Mouse (Mus musculus) forebrain, embryonic 14.5 days (tissue): ENCODE results near the gene Tmf1. TPM values are rescaled to one million over a fixed set of nuclear protein-coding genes. Genes with fewer than 3 reads are reported as not detected.
A peak's percentile ranks its signal among the peaks of the same experiment; 100 is the strongest.

ENCODE experiments used
- ATAC-seq: fragments of 200-750 bp; cut with Nextera tagmentation; 2 replicates; pipeline ENCODE4 v1.8.0; 2017; ENCODE audit warnings: mild to moderate bottlenecking, moderate library complexity
- DNase-seq: peaks from one replicate; pipeline ENCODE4 v3.0.0-alpha.2; 2015; ENCODE audit warnings: low spot score
- H3K27ac ChIP-seq: fragments of 300-500 bp; sonication (generic); 2 replicates; pipeline ENCODE4 v1.5.1; 2014; ENCODE audit warnings: low read depth, mild to moderate bottlenecking, control low read depth, low read length, moderate library complexity
- H3K27me3 ChIP-seq: fragments of 300-500 bp; sonication (generic); replicated peaks from 2 replicates; pipeline ENCODE4 v1.6.1; 2014; ENCODE audit warnings: low read length, control low read depth, mixed read lengths; ENCODE audit not compliant: control insufficient read depth, insufficient read depth
- H3K36me3 ChIP-seq: fragments of 300-500 bp; sonication (generic); 2 replicates; pipeline ENCODE4 v1.6.1; 2014; ENCODE audit warnings: low read length, control low read depth; ENCODE audit not compliant: control insufficient read depth, insufficient read depth
- H3K4me1 ChIP-seq: fragments of 300-500 bp; sonication (generic); 2 replicates; pipeline ENCODE4 v1.6.1; 2014; ENCODE audit warnings: antibody characterized with exemption, low read length, control low read depth; ENCODE audit not compliant: control insufficient read depth, insufficient read depth
- H3K4me2 ChIP-seq: fragments of 300-500 bp; sonication (generic); 2 replicates; pipeline ENCODE4 v1.6.1; 2014; ENCODE audit warnings: mild to moderate bottlenecking, control low read depth, low read length
- H3K4me3 ChIP-seq: fragments of 300-500 bp; sonication (generic); 2 replicates; pipeline ENCODE4 v1.5.1; 2014; ENCODE audit warnings: low read depth, low read length, control low read depth
- H3K9ac ChIP-seq: fragments of 300-500 bp; sonication (generic); 2 replicates; pipeline ENCODE4 v1.6.1; 2014; ENCODE audit warnings: mild to moderate bottlenecking, low read length, control low read depth, moderate library complexity
- H3K9me3 ChIP-seq: fragments of 300-500 bp; sonication (generic); replicated peaks from 2 replicates; pipeline ENCODE4 v1.6.1; 2016; ENCODE audit warnings: low read length, control low read depth, mixed read lengths; ENCODE audit not compliant: control insufficient read depth
- WGBS: fragments of 180-500 bp; shearing (Covaris S2); extraction: QIAGEN DNeasy Blood & Tissue Kit; methylation state at CpG from one replicate; pipeline ENCODE4 v1.1.7; 2014; 5-methylcytosine and 5-hydroxymethylcytosine counted together
- polyA plus RNA-seq: library from polyadenylated mRNA; unstranded; fragments of >200 nt; fragmentation: Nextera tagmentation; extraction: Ambion mirVana; gene quantifications from 2 replicates; pipeline ENCODE4 v1.2.1, GENCODE M21; 2014

Tmf1 gene
- polyA plus RNA-seq, 1 experiment from 2014 or later = 30.9 TPM

- ATAC-seq (no peak), DNase-seq (no peak)
- H3K4me2 ChIP-seq = no peak overlapping the region
- no peak overlapping the region for H3K4me3 ChIP-seq
- H3K27ac ChIP-seq = no peak overlapping the region
- no peak overlapping the region for H3K9ac ChIP-seq
- H3K36me3 ChIP-seq = no peaks in the 10 kb centered on the region
- peaks cover 4% of the 10 kb centered on the region; the same call in 1 of the 2 replicates for H3K4me1 ChIP-seq
- no peaks in the 10 kb centered on the region for H3K9me3 ChIP-seq
- H3K27me3 ChIP-seq = no peaks in the 10 kb centered on the region
- 87% methylated on average over 2 of the region's 5 CpGs for WGBS
These were observed 41.8 kb upstream of the Tmf1 start for GRCm38 (mm10) chr6:97220672-97221071.

GRCm38 (mm10) chr6:97216154-97216821, 37.4 kb upstream of the Tmf1 start:
- WGBS = 60% methylated on average over 4 of the region's 4 CpGs
- H3K4me2 ChIP-seq = no peak overlapping the region
- H3K27ac ChIP-seq = peak overlapping the region; percentile 34; the same call in 1 of the 2 replicates
- no peaks in the 10 kb centered on the region for H3K36me3 ChIP-seq
- H3K4me3 ChIP-seq = no peak overlapping the region
- ATAC-seq (peak; percentile 54; the same call in 1 of the 2 replicates), DNase-seq (peak; percentile 69)
- no peaks in the 10 kb centered on the region for H3K27me3 ChIP-seq
- no peak overlapping the region for H3K9ac ChIP-seq
- no peaks in the 10 kb centered on the region for H3K9me3 ChIP-seq
- peaks cover 9% of the 10 kb centered on the region for H3K4me1 ChIP-seq

GRCm38 (mm10) chr6:97211981-97212380, 33.1 kb upstream of the Tmf1 start:
- Histone ChIP-seq H3K4me2 (peak overlapping the region; percentile 76), H3K27me3 (no peaks in the 10 kb centered on the region), H3K4me3 (peak overlapping the region; percentile 66), H3K36me3 (no peaks in the 10 kb centered on the region), H3K27ac (no peak overlapping the region), H3K9ac (peak overlapping the region; percentile 43), H3K9me3 (no peaks in the 10 kb centered on the region), H3K4me1 (peaks cover 9% of the 10 kb centered on the region)
- no peak for ATAC-seq
- peak; percentile 33 for DNase-seq
- 71% methylated on average over 12 of the region's 12 CpGs for WGBS

- no peaks in the 10 kb centered on the region for H3K36me3 ChIP-seq
- H3K27me3 ChIP-seq = no peaks in the 10 kb centered on the region
- ATAC-seq = peak; percentile 38
- H3K9ac ChIP-seq = peak overlapping the region; percentile 76
- H3K4me1 ChIP-seq = peaks cover 9% of the 10 kb centered on the region
- H3K27ac ChIP-seq = peak overlapping the region; percentile 33; the same call in 1 of the 2 replicates
- H3K4me3 ChIP-seq = peak overlapping the region; percentile 66
- under 1% methylated on average over 22 of the region's 22 CpGs for WGBS
- H3K9me3 ChIP-seq = no peaks in the 10 kb centered on the region
- peak overlapping the region; percentile 76 for H3K4me2 ChIP-seq
- peak; percentile 24 for DNase-seq
These were observed 32.2 kb upstream of the Tmf1 start for GRCm38 (mm10) chr6:97210962-97211601.

- H3K9ac ChIP-seq = peak within 1 kb of the TSS; percentile 76
- H3K9me3 ChIP-seq = no peaks in the 10 kb centered on the region
- H3K27me3 ChIP-seq = no peaks in the 10 kb centered on the region
- H3K4me3 ChIP-seq = peak within 1 kb of the TSS; percentile 66
- no peaks in the 10 kb centered on the region for H3K36me3 ChIP-seq
- peaks cover 9% of the 10 kb centered on the region for H3K4me1 ChIP-seq
- H3K4me2 ChIP-seq = peak within 1 kb of the TSS; percentile 76
- 9% methylated on average over 32 of the region's 32 CpGs for WGBS
- ATAC-seq (peak; percentile 84), DNase-seq (peak; percentile 96)
- H3K27ac ChIP-seq = peak within 1 kb of the TSS; percentile 33; the same call in 1 of the 2 replicates
These were observed 31.5 kb upstream of the Tmf1 start, which contains the start of gene Arl6ip5 for GRCm38 (mm10) chr6:97210191-97210961. Gene Arl6ip5 (plus strand): TSS chr6:97210689.

- no peak overlapping the region for H3K9ac ChIP-seq
- DNase-seq (no peak), ATAC-seq (no peak)
- no peaks in the 10 kb centered on the region for H3K36me3 ChIP-seq
- H3K4me1 ChIP-seq = peaks cover 9% of the 10 kb centered on the region
- no peaks in the 10 kb centered on the region for H3K27me3 ChIP-seq
- no peak overlapping the region for H3K4me3 ChIP-seq
- WGBS = 86% methylated on average over 4 of the region's 4 CpGs
- H3K27ac ChIP-seq = no peak overlapping the region
- no peaks in the 10 kb centered on the region for H3K9me3 ChIP-seq
- H3K4me2 ChIP-seq = no peak overlapping the region
These were observed 30.8 kb upstream of the Tmf1 start for GRCm38 (mm10) chr6:97209751-97210150.

- H3K4me1 ChIP-seq = peaks cover 15% of the 10 kb centered on the region
- no peak overlapping the region for H3K4me3 ChIP-seq
- DNase-seq (no peak), ATAC-seq (no peak)
- WGBS = 45% methylated on average over 3 of the region's 3 CpGs
- no peak overlapping the region for H3K27ac ChIP-seq
- no peaks in the 10 kb centered on the region for H3K9me3 ChIP-seq
- H3K4me2 ChIP-seq = no peak overlapping the region
- H3K27me3 ChIP-seq = no peaks in the 10 kb centered on the region
- H3K36me3 ChIP-seq = no peaks in the 10 kb centered on the region
- H3K9ac ChIP-seq = no peak overlapping the region
These were observed 30.3 kb upstream of the Tmf1 start for GRCm38 (mm10) chr6:97209201-97209600.

GRCm38 (mm10) chr6:97208406-97208805, 29.5 kb upstream of the Tmf1 start:
- DNase-seq = no peak
- H3K4me1 ChIP-seq = peaks cover 20% of the 10 kb centered on the region
- no peaks in the 10 kb centered on the region for H3K9me3 ChIP-seq
- no peaks in the 10 kb centered on the region for H3K36me3 ChIP-seq
- no peak overlapping the region for H3K4me3 ChIP-seq
- H3K9ac ChIP-seq = no peak overlapping the region
- WGBS = 21% methylated on average over 3 of the region's 3 CpGs
- ATAC-seq = no peak
- H3K27ac ChIP-seq = no peak overlapping the region
- H3K4me2 ChIP-seq = no peak overlapping the region
- H3K27me3 ChIP-seq = no peaks in the 10 kb centered on the region
